Mouse (Mus musculus) heart, postnatal 0 days (tissue): ENCODE results near the gene Nr2c2ap. TPM values are rescaled to one million over a fixed set of nuclear protein-coding genes. Genes with fewer than 3 reads are reported as not detected.
A peak's percentile ranks its signal among the peaks of the same experiment; 100 is the strongest.

Experiments
- ATAC-seq: fragments of 200-750 bp; cut with Nextera tagmentation; 2 replicates; pipeline ENCODE4 v1.8.0; 2017; ENCODE audit warnings: low read depth, moderate number of reproducible peaks, moderate library complexity; ENCODE audit not compliant: insufficient read depth
- DNase-seq: peaks from one replicate; pipeline ENCODE4 v3.0.0-alpha.2; 2016; ENCODE audit warnings: low spot score
- H3K27ac ChIP-seq: fragments of 300-500 bp; sonication (generic); 2 replicates; pipeline ENCODE4 v1.5.1; 2014; ENCODE audit warnings: low read depth, mild to moderate bottlenecking
- H3K27me3 ChIP-seq: fragments of 300-500 bp; sonication (generic); 2 replicates; pipeline ENCODE4 v1.6.1; 2014; ENCODE audit warnings: low read length, mixed read lengths; ENCODE audit not compliant: control insufficient read depth, insufficient read depth
- H3K36me3 ChIP-seq: fragments of 300-500 bp; sonication (generic); replicated peaks from 2 replicates; pipeline ENCODE4 v1.6.1; 2014; ENCODE audit warnings: low read length, mixed read lengths; ENCODE audit not compliant: control insufficient read depth, insufficient read depth
- H3K4me1 ChIP-seq: fragments of 300-500 bp; sonication (generic); 2 replicates; pipeline ENCODE4 v1.6.1; 2014; ENCODE audit warnings: antibody characterized with exemption; ENCODE audit not compliant: control insufficient read depth, insufficient read depth
- H3K4me2 ChIP-seq: fragments of 300-500 bp; sonication (generic); 2 replicates; pipeline ENCODE4 v1.6.1; 2014; ENCODE audit warnings: low read depth, mild to moderate bottlenecking, low read length, moderate library complexity
- H3K4me3 ChIP-seq: fragments of 300-500 bp; sonication (generic); 2 replicates; pipeline ENCODE4 v1.5.1; 2014; ENCODE audit warnings: low read depth, low read length
- H3K9ac ChIP-seq: fragments of 300-500 bp; sonication (generic); replicated peaks from 2 replicates; pipeline ENCODE4 v1.6.1; 2014; ENCODE audit warnings: low read depth, low read length, mixed read lengths
- H3K9me3 ChIP-seq: fragments of 300-500 bp; sonication (generic); replicated peaks from 2 replicates; pipeline ENCODE4 v1.6.1; 2016; ENCODE audit warnings: low read length; ENCODE audit not compliant: control insufficient read depth
- CTCF ChIP-seq: IDR thresholded peaks from 2 replicates; pipeline ENCODE4 v1.5.1; 2016; ENCODE audit warnings: antibody characterized with exemption, control low read depth, low read depth
- EP300 ChIP-seq: IDR thresholded peaks from 2 replicates; pipeline ENCODE4 v1.6.1; 2016; ENCODE audit warnings: antibody characterized with exemption, low read depth
- WGBS: fragments of 180-500 bp; shearing (Covaris S2); extraction: QIAGEN DNeasy Blood & Tissue Kit; methylation state at CpG from one replicate; pipeline ENCODE4 v1.1.7; 2014; 5-methylcytosine and 5-hydroxymethylcytosine counted together
- polyA plus RNA-seq: library from polyadenylated mRNA; unstranded; fragments of >200 nt; fragmentation: Nextera tagmentation; extraction: Ambion mirVana; gene quantifications from 2 replicates; pipeline ENCODE4 v1.2.1, GENCODE M21; 2015
- total RNA-seq: library from RNA; depleted of rRNA; stranded (reverse); fragments of >200 nt; gene quantifications from 2 replicates; pipeline ENCODE4 v1.2.3, GENCODE M21; 2014; ENCODE audit warnings: low replicate concordance

Gene Nr2c2ap
- total and polyA plus RNA-seq, 2 experiments from 2014 or later: 10.3 to 32.5 TPM

GRCm38 (mm10) chr8:70122863-70123262, 8.3 kb upstream of the Nr2c2ap start:
- 47% methylated on average over 2 of the region's 2 CpGs for WGBS
- Histone ChIP-seq H3K4me3 (no peak overlapping the region), H3K27ac (no peak overlapping the region), H3K36me3 (no peaks in the 10 kb centered on the region), H3K27me3 (peaks cover 39% of the 10 kb centered on the region), H3K9ac (no peak overlapping the region), H3K4me1 (no peaks in the 10 kb centered on the region), H3K9me3 (no peaks in the 10 kb centered on the region), H3K4me2 (no peak overlapping the region)
- no peak for DNase-seq
- no peak for ATAC-seq
- no peak for TF ChIP-seq EP300
- TF ChIP-seq CTCF: peak; percentile 56

- ATAC-seq (no peak), DNase-seq (no peak)
- no peaks in the 10 kb centered on the region for H3K9me3 ChIP-seq
- 62% methylated on average over 8 of the region's 8 CpGs for WGBS
- TF ChIP-seq EP300 (no peak), CTCF (no peak)
- peaks cover 12% of the 10 kb centered on the region for H3K4me1 ChIP-seq
- H3K27me3 ChIP-seq: peaks cover 17% of the 10 kb centered on the region
- H3K27ac ChIP-seq: no peak overlapping the region
- H3K4me2 ChIP-seq: no peak overlapping the region
- no peak overlapping the region for H3K9ac ChIP-seq
- no peak overlapping the region for H3K4me3 ChIP-seq
- H3K36me3 ChIP-seq: no peaks in the 10 kb centered on the region
Measured at GRCm38 (mm10) chr8:70124992-70125391, 6.1 kb upstream of the Nr2c2ap start.

DNA sequence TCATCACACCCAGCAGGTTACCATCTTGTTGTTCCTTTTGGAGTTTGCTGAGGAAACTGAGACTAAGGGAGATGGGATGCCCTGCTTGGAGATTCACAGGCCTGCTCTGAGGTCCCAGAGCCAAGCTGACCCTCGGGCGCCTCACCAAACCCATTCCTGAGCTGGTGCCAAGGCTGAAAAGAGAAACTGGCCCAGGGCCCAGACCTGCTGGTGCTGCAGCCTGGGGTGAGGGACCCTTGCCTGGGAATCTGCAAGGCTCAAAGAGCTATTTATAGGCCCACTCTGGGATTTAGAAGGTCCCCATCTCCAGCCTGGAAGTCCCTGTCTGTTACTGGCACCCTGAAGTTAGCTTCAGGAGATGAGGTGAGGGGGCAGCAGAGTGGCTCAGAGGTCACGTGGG, 2.7 kb upstream of the Nr2c2ap start:
- Histone ChIP-seq H3K27me3 (no peaks in the 10 kb centered on the region), H3K4me3 (no peak overlapping the region), H3K4me2 (no peak overlapping the region), H3K9ac (no peak overlapping the region), H3K27ac (peak overlapping the region; percentile 82), H3K4me1 (peaks cover 29% of the 10 kb centered on the region), H3K9me3 (no peaks in the 10 kb centered on the region), H3K36me3 (peaks cover 5% of the 10 kb centered on the region)
- TF ChIP-seq EP300 (no peak), CTCF (no peak)
- ATAC-seq: peak; percentile 70
- DNase-seq: peak; percentile 84
- 32% methylated on average over 3 of the region's 3 CpGs for WGBS

DNA sequence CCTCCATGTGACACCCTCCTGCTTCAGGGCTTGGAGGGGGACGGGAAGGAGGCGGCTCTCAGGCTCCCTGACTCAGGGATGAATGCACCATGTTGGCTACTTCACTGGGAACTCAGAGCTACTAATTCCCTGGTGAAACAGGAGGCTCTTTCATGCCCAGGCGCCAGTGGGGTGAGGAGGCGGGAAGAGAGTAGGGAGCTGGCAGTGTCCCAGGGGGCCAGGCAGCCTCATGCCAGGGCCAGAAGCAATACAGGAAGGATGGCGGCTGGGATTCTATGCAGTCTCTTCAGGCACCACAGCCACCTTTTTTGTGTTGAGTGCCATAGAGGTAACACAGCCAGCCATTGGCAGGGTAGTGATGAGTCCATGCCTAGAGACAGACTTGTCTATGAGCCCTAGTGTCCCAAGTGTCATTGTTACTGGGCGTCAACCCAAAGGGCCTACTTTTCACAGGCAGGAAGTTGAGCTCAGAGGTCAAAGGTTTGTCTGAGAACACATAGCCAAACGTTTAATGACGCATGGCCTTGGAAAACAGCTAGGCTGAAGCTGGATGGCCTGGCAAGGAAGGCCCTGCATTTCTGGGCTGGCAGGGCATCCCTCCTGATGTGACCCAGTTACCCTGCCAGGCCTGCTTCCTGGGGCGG, 1.7 kb upstream of the Nr2c2ap start:
- H3K4me2 ChIP-seq: no peak overlapping the region
- WGBS: 47% methylated on average over 9 of the region's 9 CpGs
- H3K4me1 ChIP-seq: peaks cover 29% of the 10 kb centered on the region
- DNase-seq: no peak
- peaks cover 15% of the 10 kb centered on the region for H3K36me3 ChIP-seq
- ATAC-seq: no peak; the same call in 1 of the 2 replicates
- TF ChIP-seq EP300 (no peak), CTCF (no peak)
- no peak overlapping the region for H3K9ac ChIP-seq
- no peaks in the 10 kb centered on the region for H3K27me3 ChIP-seq
- peak overlapping the region; percentile 82 for H3K27ac ChIP-seq
- no peaks in the 10 kb centered on the region for H3K9me3 ChIP-seq
- H3K4me3 ChIP-seq: no peak overlapping the region

- Histone ChIP-seq H3K4me2 (no peak overlapping the region), H3K4me3 (no peak overlapping the region), H3K9me3 (no peaks in the 10 kb centered on the region), H3K27ac (peak overlapping the region; percentile 82), H3K9ac (no peak overlapping the region), H3K4me1 (peaks cover 29% of the 10 kb centered on the region), H3K27me3 (no peaks in the 10 kb centered on the region), H3K36me3 (peaks cover 22% of the 10 kb centered on the region)
- ATAC-seq (no peak), DNase-seq (no peak)
- TF ChIP-seq EP300 (no peak), CTCF (no peak)
- WGBS: 82% methylated on average over 3 of the region's 3 CpGs
Measured at GRCm38 (mm10) chr8:70130066-70130465, 1.1 kb upstream of the Nr2c2ap start.

DNA sequence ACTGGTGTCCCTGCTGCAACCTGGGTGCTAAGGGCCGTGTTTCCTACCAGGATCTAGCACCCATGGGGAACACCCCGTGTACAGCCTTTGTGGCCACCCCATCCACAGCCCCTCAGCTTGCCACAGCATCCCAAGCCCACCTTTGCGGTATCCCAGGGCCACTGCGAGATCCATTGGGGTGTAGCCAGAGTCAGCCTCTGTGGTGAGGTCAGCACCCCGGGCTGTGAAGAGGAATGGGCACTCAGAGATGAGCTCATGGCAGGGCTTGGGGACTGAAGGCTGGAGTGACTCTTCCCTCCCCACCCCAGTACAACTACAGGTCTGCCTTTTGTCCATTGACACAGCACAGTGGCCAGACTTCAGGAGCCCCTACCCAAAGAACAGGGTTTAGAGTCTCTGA, 3.0 kb downstream of the Nr2c2ap start:
- ATAC-seq: no peak
- Histone ChIP-seq H3K4me3 (no peak overlapping the region), H3K9ac (no peak overlapping the region), H3K36me3 (peaks cover 37% of the 10 kb centered on the region), H3K27ac (peak overlapping the region; percentile 49), H3K27me3 (no peaks in the 10 kb centered on the region), H3K4me2 (no peak overlapping the region), H3K4me1 (peaks cover 32% of the 10 kb centered on the region), H3K9me3 (no peaks in the 10 kb centered on the region)
- TF ChIP-seq EP300: no peak
- TF ChIP-seq CTCF: no peak
- WGBS: 88% methylated on average over 5 of the region's 5 CpGs
- DNase-seq: no peak
